Mouse (Mus musculus) NIH3T3 (cell line): ENCODE data around the gene Stat5b.

Experiments used
- DNase-seq: peaks from one replicate; pipeline ENCODE4 v3.0.0-alpha.2; 2012; ENCODE audit warnings: low read depth

Gene Stat5b

DNA sequence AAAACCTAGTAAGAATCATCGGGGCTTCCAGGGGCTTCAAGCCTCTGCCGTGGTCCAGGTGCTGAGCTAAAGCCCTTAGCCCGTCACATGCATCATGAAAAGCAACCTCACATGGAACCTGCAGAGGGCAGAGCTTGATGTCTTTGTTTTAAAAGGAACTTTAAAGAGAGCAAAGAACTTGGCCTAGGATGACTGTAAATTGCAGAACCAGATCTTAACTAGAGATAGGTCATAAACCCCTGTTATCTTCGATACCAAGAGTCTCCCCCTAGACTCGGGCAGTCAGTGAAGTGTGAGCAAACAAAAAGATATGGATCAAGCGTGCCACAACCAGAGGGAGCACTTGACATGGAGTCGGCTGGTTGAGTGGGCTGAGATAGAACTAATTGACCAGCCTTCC, 15.1 kb upstream of the Stat5b start:
- no peak for DNase-seq

DNA sequence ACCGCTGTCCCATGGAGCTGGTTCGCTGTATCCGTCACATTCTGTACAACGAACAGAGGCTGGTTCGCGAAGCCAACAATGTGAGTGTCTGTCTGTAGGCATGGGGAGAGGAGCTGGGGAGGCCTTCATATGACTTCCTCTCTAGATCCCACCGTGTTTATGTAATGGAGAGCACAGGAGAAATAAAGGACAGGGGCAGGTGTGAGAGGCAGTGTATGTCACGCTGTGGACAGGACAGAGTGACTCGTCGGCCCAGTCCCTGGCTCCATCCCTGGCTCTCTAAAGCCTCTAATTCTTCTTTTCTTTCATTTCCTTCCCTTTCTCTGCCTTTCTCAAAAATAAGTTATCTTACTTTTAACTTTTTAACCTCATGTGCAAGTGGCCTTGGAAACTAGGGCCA, 12.6 kb upstream of the Stat5b start:
- no peak for DNase-seq

DNA sequence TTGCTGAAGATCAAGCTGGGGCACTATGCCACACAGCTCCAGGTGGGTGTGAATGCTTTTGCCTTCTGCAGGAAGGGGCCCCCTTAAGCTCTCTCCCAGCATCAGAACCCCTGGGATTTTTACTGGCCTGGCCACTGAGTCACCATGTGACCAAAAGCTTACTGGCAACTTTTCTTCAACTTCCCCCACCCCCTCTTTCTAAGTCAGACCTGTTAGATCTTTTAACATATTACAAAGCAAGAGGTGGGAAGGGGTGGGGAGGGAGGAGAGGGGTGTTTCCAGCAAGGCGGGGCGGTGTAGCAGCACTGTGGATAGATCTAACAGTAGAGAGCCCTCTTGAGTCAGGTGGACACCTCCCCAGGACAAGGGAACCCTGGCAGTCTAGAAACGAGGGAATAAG, 11.3 kb upstream of the Stat5b start:
- no peak for DNase-seq

DNA sequence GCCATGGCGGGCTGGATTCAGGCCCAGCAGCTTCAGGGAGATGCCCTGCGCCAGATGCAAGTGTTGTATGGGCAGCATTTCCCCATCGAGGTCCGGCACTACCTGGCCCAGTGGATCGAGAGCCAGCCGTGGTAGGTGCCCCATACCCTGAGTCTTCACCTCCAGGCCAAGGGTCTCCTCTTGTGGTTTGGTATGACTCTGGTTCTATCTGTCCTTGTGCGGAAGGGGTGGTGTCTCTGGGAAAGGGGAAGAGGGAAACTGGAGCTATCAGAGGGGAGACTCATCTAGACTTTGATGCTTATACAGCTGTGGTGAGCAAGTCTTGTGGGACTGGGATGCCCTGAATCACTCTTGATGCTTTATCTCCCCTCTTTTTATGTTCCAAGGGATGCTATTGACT, 10.8 kb upstream of the Stat5b start:
- no peak for DNase-seq

DNA sequence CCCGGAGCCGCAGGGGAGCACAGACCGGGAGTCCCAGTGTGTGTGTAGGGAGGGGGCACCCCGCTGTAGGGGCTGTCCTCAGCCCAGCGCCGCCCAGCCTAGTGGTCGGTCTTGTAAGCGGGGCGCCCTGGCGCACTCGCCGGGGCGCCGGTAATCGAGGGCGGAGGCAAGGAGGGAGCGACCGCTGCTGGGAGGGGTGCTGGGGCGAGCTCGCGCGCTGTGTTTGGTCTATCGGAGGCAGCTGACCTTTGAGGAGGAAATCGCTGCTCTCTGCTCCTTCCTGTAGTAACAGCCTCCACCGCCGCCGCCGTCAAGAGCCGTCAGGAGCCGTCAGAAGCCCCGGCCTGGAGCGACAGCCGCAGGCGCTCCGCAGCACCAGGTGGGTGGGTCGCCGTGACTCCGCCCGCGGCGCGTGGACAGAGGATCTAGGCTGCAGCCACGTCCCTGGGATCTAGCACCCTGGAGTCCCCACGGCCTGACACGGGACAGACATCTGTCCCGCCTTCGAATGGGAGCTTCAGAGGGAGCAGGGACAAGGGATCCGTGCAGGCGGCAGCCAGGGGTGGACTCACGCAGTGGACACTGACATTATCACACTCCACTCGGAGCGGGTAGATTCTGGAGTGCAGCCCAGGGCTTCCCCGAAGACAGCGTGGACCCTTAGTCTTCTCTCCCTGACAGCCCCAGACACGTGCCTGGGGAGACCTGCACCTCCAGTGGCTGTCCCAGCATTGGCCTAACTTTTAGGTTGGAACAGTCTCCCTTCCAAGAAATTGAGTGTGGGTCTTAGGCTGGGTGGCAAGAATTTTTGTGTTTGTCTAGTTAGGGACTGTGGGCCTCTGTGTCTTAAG, 9.9 kb upstream of the Stat5b start:
- peak; percentile 84 for DNase-seq

DNA sequence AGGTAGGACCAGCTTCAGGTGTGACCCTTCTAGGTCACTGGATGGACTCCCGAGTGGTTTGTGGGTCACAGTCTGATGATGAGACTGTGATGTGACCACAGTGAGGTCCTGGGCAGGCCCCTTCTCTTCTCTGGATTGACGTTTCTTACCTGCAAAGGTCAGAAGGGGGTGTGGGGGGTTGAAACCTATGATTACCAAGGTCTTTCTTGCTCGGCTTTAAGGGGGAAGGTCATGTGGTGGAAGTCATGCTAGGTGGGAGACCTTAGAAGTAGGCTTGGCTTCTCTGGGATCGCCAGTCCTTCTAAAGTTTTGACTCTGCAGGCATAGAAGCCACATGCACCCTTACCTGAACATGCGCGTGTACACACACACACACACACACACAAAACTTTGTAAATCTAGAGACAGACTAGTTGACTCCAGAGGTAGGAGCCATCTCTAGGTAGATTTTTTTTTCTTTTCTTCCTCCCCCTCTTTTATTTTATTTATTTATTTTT, 9.1 kb upstream of the Stat5b start:
- no peak for DNase-seq

DNA sequence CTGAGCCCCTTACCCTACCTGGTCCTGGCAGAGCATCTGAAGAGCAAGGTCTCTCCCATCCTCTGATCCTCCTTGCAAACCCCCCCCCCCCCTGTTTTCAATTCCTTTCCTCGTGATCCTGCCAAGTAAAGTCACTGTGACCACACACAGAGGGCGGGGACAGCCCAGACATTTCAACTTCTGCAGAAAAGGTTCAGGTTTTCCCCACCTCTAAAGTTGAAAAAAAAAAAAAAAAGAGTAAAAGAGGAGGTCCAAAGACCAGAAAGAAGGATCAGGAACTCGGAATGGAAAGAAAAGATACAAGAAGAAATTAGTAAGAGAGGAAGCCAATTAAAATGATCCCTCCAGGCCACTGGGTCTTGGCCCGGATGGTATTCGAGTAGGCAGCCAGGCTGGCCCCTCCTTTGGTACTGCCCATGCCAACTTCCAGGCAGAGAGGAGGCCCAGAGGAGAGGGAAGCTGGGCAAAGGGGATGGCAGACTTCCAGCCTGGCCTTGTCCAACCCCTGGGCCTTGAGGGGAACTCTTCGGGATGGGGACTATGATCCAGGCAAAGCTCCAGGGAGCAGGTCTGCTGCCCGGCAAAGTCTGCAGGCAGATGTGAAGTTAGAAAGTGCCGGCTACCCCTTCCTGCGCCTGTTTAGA, 8.5 kb upstream of the Stat5b start, which contains the start of gene Stat5a:
Gene Stat5a, plus strand, starts transcription at position 417 of the 644 bp plus-strand sequence.
- DNase-seq, result peak; percentile 60

DNA sequence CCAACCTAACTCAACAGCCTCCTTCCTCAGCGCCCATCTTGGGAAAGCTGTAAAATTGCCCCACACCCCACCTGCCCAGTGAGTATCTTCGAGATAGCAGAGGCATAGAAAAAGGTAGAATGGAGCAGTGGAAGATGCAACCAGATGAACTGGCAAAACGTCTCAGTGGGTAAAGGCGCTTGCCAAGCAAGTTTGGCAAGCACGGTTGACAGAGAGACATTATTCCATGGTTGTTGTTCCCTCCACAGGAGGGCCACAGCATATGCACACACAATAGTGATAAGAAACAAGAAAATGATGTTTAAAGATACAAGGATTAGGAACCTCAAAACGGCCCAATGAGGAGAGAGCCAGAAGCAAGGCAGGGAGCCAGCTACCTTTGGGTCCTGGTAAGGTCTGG, 7.4 kb upstream of the Stat5b start:
- no peak for DNase-seq

DNA sequence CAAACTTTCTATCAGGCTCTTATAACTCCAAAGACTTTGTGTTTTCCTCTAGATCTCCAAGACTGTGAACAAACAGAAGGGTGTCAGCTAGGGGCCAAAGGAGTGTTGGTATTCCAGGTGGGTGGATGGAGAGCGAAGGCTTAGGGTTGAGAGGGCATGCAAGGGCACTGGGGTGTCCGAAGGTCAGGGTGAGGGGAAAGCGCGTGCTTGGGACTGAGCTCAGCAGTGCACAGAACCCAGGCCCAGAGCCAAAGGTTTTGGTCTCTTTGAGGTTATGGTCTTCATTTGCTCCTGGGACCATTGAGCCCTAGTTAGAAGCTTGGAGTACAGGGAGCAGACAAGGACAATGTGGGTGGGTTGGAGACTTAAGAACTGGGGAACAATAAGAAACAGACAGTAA, 4.7 kb upstream of the Stat5b start:
- DNase-seq, result no peak

DNA sequence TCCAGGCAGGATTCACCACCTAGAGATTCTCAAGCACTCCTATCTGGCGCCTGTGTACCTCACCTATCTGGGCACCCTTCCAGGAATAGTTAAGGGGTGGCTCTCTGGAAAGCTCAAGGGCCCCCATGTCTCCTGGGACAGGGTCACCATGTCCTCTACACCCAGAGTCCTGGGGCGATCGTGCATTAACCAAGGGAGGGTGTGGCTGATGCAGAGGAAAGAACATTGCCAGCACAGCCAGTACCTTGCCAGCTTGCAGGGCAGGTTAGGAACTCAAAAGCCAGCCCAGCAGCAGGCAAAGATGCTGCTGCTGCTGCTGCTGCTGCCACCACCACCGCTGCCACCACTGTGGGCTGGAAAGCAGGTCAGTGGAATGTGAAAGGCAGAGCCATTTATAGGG, 3.7 kb upstream of the Stat5b start:
- no peak for DNase-seq

DNA sequence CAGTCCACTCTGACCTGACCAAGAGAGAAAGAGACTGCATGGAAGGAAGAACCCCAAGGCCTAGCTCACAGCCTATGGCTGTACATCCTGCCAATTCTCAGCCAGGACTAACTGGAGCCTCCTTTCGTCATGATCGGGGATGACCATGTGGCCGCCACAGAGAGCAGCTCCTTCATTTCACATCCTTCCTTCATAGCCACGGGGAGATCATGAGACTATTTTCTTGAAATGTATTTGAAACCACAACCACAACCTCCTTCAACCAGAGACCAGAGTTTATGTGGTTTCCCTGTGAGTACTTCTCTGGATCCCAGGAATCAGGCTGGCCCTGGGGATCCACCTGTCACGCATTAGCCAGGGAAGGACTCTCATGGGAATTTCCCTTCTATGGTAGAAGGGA, 2.5 kb upstream of the Stat5b start:
- no peak for DNase-seq

DNA sequence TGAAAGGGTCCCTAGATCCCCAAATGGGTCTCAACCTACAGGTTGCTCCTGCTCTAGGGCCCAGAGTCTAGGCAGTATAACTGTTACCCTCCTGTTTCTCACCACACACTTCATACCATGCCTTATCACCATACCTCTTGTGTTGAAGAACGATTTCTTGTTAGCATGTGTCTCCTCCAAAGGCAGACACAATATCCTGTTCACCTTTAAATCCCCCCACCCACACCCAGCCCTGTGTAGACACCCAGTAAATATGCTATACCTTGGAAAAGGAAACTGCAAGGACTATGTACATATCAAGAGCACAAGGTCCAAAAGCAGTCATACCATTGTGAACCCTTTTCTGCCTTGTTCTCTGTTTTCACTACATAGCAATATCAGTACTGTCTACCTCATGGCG, 1.6 kb upstream of the Stat5b start:
- DNase-seq, result no peak

DNA sequence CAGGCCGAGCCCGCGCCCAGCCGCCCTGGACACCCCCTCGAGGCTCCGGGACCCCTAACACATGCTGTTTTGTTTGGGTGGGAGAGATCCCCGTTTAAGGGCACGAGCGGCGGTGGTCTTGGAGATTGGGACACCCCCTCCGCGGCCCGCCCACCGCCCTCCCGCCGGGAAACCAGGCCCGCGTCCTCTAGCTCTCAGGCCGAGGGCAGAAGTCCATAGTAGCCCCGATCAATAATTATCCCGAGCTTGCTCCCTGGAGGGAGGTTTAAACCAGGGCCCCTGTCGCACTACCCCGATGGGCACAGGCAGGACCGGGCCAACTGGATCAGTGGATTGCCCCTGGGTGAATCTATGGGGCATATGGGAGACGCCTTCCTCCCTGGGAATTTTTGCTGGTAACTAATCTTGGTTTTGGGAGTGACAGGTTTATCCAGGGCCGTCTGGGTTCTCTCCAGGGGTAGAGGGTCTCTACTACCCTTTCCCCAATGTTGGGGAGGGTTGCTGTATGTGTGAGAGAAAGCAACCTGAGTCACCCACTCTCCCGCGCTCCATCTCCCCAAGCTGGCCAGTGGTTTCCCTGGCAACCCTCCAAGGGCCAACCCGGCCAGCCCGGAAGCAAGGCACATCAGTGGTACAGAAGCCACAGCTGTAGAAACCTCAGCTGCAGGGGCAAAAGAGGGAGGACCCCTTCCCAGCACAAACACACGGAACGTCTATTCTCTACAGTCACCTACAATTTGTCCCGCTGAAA, 429 bp upstream of the Stat5b start:
- peak; percentile 76 for DNase-seq

DNA sequence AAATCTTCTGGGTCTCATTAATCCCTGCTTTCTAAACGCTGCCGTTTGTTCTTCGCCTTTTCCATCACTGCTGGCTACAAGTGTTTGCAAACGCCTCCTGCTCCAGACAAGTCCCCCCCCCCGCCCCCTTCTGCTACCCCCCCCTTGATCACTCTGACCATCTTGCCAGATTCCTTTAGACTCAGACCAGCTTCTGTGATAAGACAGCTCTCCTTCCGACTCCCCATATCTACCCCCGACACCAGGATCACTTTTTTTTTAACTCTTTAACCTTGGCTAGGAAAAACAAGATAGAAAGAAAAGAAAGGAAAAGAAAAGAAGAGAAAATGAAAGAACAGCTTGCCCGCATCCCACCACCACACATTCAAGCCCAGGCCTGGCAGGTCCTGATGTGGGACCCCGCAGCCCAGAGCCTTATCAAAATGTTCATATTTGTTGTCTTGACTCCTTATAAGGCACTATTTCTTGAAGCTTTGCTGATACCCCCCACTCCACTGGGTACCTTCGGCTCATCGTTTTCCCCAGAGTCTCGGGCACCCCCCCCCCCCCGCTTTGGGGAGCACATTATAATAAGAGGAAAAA, 977 bp downstream of the Stat5b start:
- peak; percentile 37 for DNase-seq

DNA sequence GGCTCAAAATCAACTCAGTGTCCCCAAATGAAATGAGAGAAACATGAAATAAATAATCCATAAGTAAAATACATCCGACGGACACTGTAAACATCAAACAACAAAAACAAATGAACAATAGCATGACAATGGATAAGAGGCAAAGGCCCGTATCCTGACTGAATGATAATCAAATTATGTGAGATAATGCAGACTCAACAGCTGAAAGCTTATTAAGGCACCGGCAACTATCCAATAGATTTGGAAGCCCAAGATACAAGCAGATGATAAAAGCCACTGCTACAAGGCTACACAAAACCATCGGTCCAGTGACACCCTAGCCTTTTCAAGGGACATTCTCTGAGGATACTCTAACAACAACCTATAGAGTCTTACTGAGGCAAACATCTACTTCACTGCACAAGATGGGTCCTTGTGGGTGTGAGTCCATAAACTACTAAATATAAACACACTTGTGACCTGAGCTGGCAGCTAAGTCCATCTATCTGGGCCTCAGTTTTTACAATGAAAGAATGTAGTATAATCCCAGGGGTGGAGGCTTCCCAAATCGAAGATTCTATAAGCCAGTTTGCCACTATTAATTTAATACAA, 1.6 kb downstream of the Stat5b start:
- no peak for DNase-seq

DNA sequence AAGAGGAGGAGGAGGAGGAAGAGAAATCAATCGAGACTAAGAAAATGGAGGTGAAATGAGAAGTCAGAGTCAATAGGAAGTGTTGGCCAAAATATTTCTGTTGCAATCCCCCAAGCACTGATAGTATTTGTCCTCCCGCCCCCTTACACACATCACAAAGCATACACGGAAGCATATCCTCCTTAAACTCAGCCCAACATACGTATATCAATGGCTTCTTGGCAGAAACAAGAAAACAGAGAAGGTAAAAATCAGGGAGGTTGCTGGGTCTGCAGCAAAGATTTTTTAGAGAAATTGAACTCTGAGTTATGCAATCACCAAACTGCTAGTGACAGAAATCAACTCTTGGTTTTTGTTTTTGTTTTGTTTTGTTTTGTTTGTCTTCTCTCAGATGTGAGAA, 2.4 kb downstream of the Stat5b start:
- DNase-seq, result no peak

DNA sequence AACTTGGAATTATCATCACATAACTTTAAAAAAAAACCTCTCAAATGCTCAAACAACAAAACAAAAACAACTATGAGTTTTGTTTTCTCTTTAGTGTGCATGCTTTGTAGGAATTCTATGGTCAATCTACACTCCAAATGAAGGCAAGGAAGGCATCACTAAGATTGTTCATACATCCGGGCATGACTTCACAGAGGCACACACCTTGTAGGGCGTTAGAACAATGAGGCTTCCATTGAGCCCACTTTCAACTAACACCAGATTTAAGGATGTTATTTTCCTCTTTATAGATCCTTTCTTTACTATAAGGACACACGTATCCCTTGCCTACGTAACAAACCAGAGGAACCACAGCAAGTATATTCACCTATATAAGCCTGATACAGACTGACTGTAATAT, 3.0 kb downstream of the Stat5b start:
- no peak for DNase-seq

DNA sequence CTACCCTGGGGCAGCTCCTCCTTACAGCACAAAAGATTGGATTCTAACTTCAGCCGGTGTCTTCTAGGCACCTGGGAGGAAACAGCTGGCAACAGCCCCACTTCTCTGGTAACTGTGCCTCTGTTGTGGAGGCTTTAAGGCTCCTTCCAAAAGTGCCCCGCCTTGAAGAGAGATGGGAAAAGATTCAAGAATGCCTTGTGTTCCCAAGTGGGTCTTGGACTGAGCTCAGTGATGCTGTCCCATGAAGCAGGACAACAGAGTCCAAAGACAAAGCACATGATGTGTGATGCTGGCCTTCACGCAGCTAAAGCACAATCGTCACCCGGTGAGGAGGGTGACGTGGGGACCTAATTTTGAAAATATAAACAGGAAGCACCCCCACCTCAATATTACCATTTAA, 4.7 kb downstream of the Stat5b start:
- DNase-seq, result no peak

DNA sequence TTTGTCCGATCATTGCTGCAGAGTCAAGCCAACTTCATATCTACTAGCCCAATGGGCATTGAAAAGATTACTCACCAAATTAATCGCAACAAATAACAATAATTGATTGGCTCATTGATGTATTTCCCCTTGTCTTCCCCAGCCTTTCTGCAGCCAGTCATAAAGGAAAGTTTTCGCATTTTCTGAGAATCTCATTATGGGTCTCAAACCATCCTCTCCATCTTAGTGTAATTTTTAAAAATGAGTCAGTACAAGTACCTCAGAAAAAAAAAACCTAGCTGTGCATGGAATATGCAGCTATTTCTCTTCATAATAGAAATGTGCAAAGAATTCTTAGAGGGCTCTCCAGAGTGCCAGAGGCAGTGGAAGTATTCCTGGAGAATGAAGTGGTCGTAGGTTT, 6.4 kb downstream of the Stat5b start:
- no peak for DNase-seq

DNA sequence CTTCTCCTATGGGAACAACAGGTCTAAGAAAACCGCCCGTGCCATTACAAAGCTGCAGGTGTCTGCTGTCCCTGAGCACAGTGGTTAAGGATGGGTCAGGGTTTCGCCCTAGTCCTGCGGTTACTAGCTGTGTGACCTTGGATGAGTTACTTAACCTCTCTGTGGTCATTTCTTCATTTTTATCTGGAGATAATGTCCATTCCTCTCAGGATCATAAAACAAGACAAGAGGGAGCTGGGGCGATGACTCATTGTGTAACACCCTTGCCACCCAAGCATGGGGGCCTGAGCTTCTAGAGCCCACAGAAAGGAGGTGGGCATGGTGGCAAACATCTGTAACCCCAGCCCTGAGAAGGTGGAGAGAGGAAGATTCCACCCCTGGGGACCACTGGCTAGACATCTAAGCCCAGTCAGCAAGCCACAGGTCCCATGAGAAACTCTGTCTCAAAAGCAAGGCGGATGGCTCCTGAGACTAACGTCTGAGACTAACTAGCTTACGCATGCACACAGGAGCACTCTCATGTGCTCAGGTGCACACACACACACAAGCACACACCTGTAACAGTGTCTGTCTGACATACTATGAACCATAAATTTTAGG, 7.4 kb downstream of the Stat5b start:
- DNase-seq, result no peak

DNA sequence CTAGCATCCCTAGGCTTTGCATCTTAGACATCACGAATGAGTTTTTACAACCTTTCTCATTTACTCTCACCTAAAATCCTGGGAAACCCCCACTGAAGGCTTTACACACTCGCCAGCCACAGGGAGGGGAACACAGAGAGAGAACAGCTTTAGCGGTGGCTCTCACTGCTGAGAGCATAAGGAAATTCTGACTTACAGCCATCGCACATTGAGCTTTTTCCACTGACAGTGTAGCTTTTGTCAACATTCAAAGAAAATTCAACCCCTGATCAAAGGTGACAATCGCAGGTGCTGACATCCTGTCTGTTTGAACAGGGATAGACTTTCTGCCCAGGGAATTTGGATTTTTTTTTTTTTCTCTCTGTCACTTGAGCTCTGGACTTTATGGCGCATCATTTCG, 8.5 kb downstream of the Stat5b start:
- no peak for DNase-seq

DNA sequence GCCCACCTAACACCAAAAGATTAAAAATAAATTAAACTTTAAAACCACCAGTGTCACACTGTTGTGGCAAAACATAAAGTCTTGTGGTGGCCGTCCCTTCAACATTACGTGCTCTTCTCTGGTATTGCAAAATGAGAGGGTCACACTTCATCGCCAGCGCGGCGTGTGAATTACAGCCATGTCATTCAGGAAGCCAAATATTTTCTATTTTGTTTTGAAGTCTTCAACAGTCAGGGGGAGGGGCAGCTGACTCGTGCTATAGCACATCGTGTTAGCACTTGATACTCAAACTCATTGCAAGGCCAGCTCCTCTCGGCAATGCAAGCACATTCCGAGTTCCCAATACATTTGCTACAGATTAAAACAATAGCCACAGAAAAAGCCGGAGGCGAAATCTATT, 9.7 kb downstream of the Stat5b start:
- DNase-seq, result no peak
